Mouse (Mus musculus): Measurements from ENCODE around the gene Zfp114.

- TF ChIP-seq RAD21 (IDR thresholded peaks at IDR 0.05; ENCODE audit: low read depth, low read length) (no peak), BHLHE40 (IDR thresholded peaks at IDR 0.05; ENCODE audit: low read depth, low read length) (no peak)
These were observed 35.4 kb downstream of the Zfp114 start for GRCm38 (mm10) chr7:24210296-24210695.
